ENCODE assay signal across 12 mouse cellular contexts in the genomic region with DNA sequence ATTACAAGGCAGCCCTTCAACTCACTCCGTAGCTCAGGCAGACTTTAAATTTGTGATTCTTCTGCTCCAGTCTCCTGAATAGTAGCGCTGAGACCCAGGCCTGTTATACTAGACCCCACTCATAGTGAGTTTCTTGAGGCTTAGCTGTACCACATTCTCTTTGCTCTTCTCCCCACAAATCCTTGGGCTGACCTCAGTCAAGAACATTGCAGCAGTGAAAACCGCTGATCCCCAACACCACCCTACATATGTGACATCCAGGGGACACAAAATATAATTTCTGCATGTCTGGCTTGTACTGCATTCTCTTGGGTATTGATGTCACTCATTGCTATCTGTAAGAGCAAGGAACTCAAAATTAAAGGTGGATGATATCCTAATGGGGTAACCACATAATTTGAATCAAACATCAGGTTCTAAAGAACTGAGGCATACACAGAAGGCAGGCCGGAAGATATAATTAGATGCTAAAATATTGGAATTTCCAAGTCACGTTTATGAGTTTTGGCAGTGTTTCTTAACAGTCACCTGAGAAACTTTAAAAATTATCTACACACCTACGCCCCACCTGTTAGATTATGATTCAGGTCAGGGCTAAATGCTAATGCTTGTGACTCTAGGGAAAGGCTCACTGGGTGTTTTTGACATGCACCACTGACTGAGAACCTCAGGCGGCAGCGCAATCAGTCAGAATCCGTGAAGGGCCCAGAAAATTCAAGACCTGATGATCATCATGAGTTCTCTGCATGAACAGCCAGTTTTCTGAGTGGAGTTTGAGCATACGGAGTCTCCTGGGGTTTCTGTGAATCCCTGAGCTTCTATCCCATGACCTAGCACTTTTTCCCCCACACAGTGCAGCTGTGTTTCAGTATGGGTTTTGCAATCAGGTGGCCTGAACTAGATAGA. TPM values are rescaled to one million over a fixed set of nuclear protein-coding genes. Genes with fewer than 3 reads are reported as not detected.
DNase-seq lines count a peak whose midpoint lies in the region; ATAC-seq lines count a peak whose summit lies in the region.
"Had no signal": no experiment of that assay in that cellular context is flagged by ENCODE, and none has a peak within 500 bp of the region (broad histone marks: within the 10 kb centered on the region; RNA-seq: fewer than 3 reads in every experiment).

No protein-coding gene starts in this region.

- H3K4me1 ChIP-seq in embryonic facial prominence, embryonic 14.5 days (ENCODE audit: control insufficient read depth, insufficient read depth, low read length), result 0 out of 2 replicates have a peak, but pooled peaks cover 5% of the 10 kb centered on the region
- peaks cover 12% of the 10 kb centered on the region for H3K4me1 ChIP-seq in embryonic facial prominence, embryonic 10.5 days
- peaks cover 17% of the 10 kb centered on the region for H3K4me1 ChIP-seq in liver, embryonic 13.5 days (replicated peaks)
- H3K4me1 ChIP-seq: hindbrain, embryonic 12.5 days had no signal

- H3K4me2 ChIP-seq in embryonic facial prominence, embryonic 14.5 days (ENCODE audit: low read depth, low read length), result no peak overlapping the region
- H3K4me2 ChIP-seq in liver, embryonic 13.5 days, result no peak overlapping the region
- H3K4me2 ChIP-seq: hindbrain, embryonic 12.5 days had no signal

- no peaks in the 10 kb centered on the region for H3K9me3 ChIP-seq in embryonic facial prominence, embryonic 14.5 days (ENCODE audit: control insufficient read depth, low read length)
- no peaks in the 10 kb centered on the region for H3K9me3 ChIP-seq in embryonic facial prominence, embryonic 10.5 days
- no peaks in the 10 kb centered on the region for H3K9me3 ChIP-seq in liver, embryonic 13.5 days (replicated peaks)
- H3K9me3 ChIP-seq: hindbrain, embryonic 12.5 days had no signal

- no peak for DNase-seq in embryonic facial prominence, embryonic 14.5 days (ENCODE audit: low spot score)
- DNase-seq in embryonic facial prominence, embryonic 10.5 days (ENCODE audit: low spot score), result no peak
- no peak for DNase-seq in liver, embryonic 13.5 days
- DNase-seq in liver, result no peak
- peak; percentile 45 for DNase-seq in kidney, postnatal 10 days
- DNase-seq in splenic B cell, adult 2 months (ENCODE audit: low read depth, low spot score), result peak; percentile 62
- no peak for DNase-seq in adrenal gland, postnatal 36 days
- DNase-seq in layer of hippocampus, adult 11-12 months (ENCODE audit: low spot score), result no peak
- DNase-seq: cerebellum, postnatal 36 days had no signal

- H3K27ac ChIP-seq in embryonic facial prominence, embryonic 14.5 days (replicated peaks; ENCODE audit: low read depth, low read length), result 0 out of 2 replicates have a peak overlapping the region, but pooled peaks have one; percentile 7
- no peak overlapping the region for H3K27ac ChIP-seq in embryonic facial prominence, embryonic 10.5 days (replicated peaks)
- H3K27ac ChIP-seq in liver, embryonic 13.5 days, result peak overlapping the region; percentile 3; the same call in 1 of the 2 replicates
- H3K27ac ChIP-seq: hindbrain, embryonic 12.5 days; liver, embryonic 14.5 days had no signal

- H3K9ac ChIP-seq in embryonic facial prominence, embryonic 14.5 days (ENCODE audit: low read depth, low read length), result no peak overlapping the region
- no peak overlapping the region for H3K9ac ChIP-seq in liver, embryonic 13.5 days
- H3K9ac ChIP-seq: hindbrain, embryonic 12.5 days; liver, embryonic 14.5 days had no signal

- no peak overlapping the region for H3K4me3 ChIP-seq in embryonic facial prominence, embryonic 14.5 days (ENCODE audit: low read depth, low read length)
- H3K4me3 ChIP-seq in embryonic facial prominence, embryonic 10.5 days, result no peak overlapping the region
- H3K4me3 ChIP-seq in liver, embryonic 13.5 days (replicated peaks), result no peak overlapping the region
- H3K4me3 ChIP-seq: hindbrain, embryonic 12.5 days had no signal

- no peak for ATAC-seq in embryonic facial prominence, embryonic 14.5 days (ENCODE audit: low read depth)
- ATAC-seq in liver, embryonic 13.5 days (ENCODE audit: low read depth), result no peak
- ATAC-seq: midbrain, embryonic 16.5 days had no signal

- H3K27me3 ChIP-seq in embryonic facial prominence, embryonic 14.5 days (replicated peaks; ENCODE audit: control insufficient read depth, insufficient read depth, low read length), result no peaks in the 10 kb centered on the region
- no peaks in the 10 kb centered on the region for H3K27me3 ChIP-seq in embryonic facial prominence, embryonic 10.5 days (replicated peaks; ENCODE audit: low read depth, poor library complexity, severe bottlenecking)
- no peaks in the 10 kb centered on the region for H3K27me3 ChIP-seq in liver, embryonic 13.5 days
- H3K27me3 ChIP-seq in splenic B cell, adult 2 months (ENCODE audit: control insufficient read depth, insufficient read depth, low read length, poor library complexity, severe bottlenecking), result no peaks in the 10 kb centered on the region
- H3K27me3 ChIP-seq: hindbrain, embryonic 12.5 days had no signal

- H3K36me3 ChIP-seq in embryonic facial prominence, embryonic 14.5 days (ENCODE audit: control insufficient read depth, insufficient read depth, low read length), result no peaks in the 10 kb centered on the region
- H3K36me3 ChIP-seq in embryonic facial prominence, embryonic 10.5 days (replicated peaks), result no peaks in the 10 kb centered on the region
- H3K36me3 ChIP-seq in liver, embryonic 13.5 days, result no peaks in the 10 kb centered on the region
- no peaks in the 10 kb centered on the region for H3K36me3 ChIP-seq in splenic B cell, adult 2 months (ENCODE audit: control insufficient read depth, insufficient read depth, low read length, poor library complexity, severe bottlenecking)
- H3K36me3 ChIP-seq: hindbrain, embryonic 12.5 days had no signal

- whole genome bisulfite sequencing in embryonic facial prominence, embryonic 14.5 days, result 81% methylated on average over 10 of the region's 10 CpGs
- WGBS in embryonic facial prominence, embryonic 10.5 days, result 91% methylated on average over 10 of the region's 10 CpGs
- whole genome bisulfite sequencing in liver, embryonic 13.5 days (ENCODE audit: insufficient replicate concordance), result 72% methylated on average over 10 of the region's 10 CpGs

RNA-seq across cellular contexts. Expression of gene Plau, which starts 8.5 kb away (rescaled TPM):
- 2.5 and 2.8 TPM in 2 replicates for polyA plus RNA-seq in embryonic facial prominence, embryonic 14.5 days (2014; fragmentation: Nextera tagmentation; extraction: Ambion mirVana)
- 0.67 and 1.0 TPM in 2 replicates for polyA plus RNA-seq in embryonic facial prominence, embryonic 10.5 days (2016; fragmentation: Nextera tagmentation; extraction: Ambion mirVana)
- 0.74 and 0.76 TPM in 2 replicates for polyA plus RNA-seq in liver, embryonic 13.5 days (2015; fragmentation: Nextera tagmentation; extraction: Ambion mirVana)
- 10 to 100 TPM; 33.9 to 59.2 TPM for total RNA-seq in adrenal gland, postnatal 36 days (2021)

RNA-seq across cellular contexts. Expression of gene Camk2g, which starts 51.0 kb away (rescaled TPM):
- 54.6 and 67.7 TPM in 2 replicates for polyA plus RNA-seq in embryonic facial prominence, embryonic 14.5 days (2014; fragmentation: Nextera tagmentation; extraction: Ambion mirVana)
- polyA plus RNA-seq in embryonic facial prominence, embryonic 10.5 days (2016; fragmentation: Nextera tagmentation; extraction: Ambion mirVana), result 43.9 and 50.6 TPM in 2 replicates
- 10.6 and 10.7 TPM in 2 replicates for polyA plus RNA-seq in liver, embryonic 13.5 days (2015; fragmentation: Nextera tagmentation; extraction: Ambion mirVana)
- 10 to 100 TPM; 45.8 to 54.6 TPM for total RNA-seq in adrenal gland, postnatal 36 days (2021)

Comparison
In these comparisons a context has a peak if more than half of its experiments do, and no peak if none do; other contexts are left out.
1. DNase-seq: peak in kidney, postnatal 10 days (single experiment) and splenic B cell, adult 2 months (single experiment); none in embryonic facial prominence, embryonic 14.5 days (single experiment), embryonic facial prominence, embryonic 10.5 days (single experiment), liver, embryonic 13.5 days (single experiment), liver (single experiment), adrenal gland, postnatal 36 days (0 of 2) and layer of hippocampus, adult 11-12 months (single experiment).